Mouse (Mus musculus) lung, embryonic 16.5 days (tissue): ENCODE results near the gene Alox8. TPM values are rescaled to one million over a fixed set of nuclear protein-coding genes. Genes with fewer than 3 reads are reported as not detected.

Experiments used
- ATAC-seq: fragments of 200-750 bp; cut with Nextera tagmentation; 2 replicates; pipeline ENCODE4 v1.8.0; 2017; ENCODE audit warnings: low read depth, mild to moderate bottlenecking, moderate library complexity
- H3K27ac ChIP-seq: fragments of 300-500 bp; sonication (generic); 2 replicates; pipeline ENCODE4 v1.5.1; 2014; ENCODE audit warnings: mild to moderate bottlenecking, control low read depth, low read length
- H3K27me3 ChIP-seq: fragments of 300-500 bp; sonication (generic); 2 replicates; pipeline ENCODE4 v1.6.1; 2014; ENCODE audit warnings: low read depth, low read length, mixed read lengths; ENCODE audit not compliant: control insufficient read depth, insufficient read depth
- H3K36me3 ChIP-seq: fragments of 300-500 bp; sonication (generic); 2 replicates; pipeline ENCODE4 v1.6.1; 2014; ENCODE audit warnings: low read length; ENCODE audit not compliant: control insufficient read depth, insufficient read depth
- H3K4me1 ChIP-seq: fragments of 300-500 bp; sonication (generic); replicated peaks from 2 replicates; pipeline ENCODE4 v1.6.1; 2014; ENCODE audit warnings: low read length, mixed read lengths; ENCODE audit not compliant: control insufficient read depth, insufficient read depth
- H3K4me2 ChIP-seq: fragments of 300-500 bp; sonication (generic); 2 replicates; pipeline ENCODE4 v1.6.1; 2014; ENCODE audit warnings: low read depth, low read length, control low read depth
- H3K4me3 ChIP-seq: fragments of 300-500 bp; sonication (generic); 2 replicates; pipeline ENCODE4 v1.5.1; 2014; ENCODE audit warnings: mild to moderate bottlenecking, low read length, control low read depth
- H3K9ac ChIP-seq: fragments of 300-500 bp; sonication (generic); 2 replicates; pipeline ENCODE4 v1.6.1; 2014; ENCODE audit warnings: low read length, control low read depth
- H3K9me3 ChIP-seq: fragments of 300-500 bp; sonication (generic); 2 replicates; pipeline ENCODE4 v1.6.1; 2016; ENCODE audit warnings: low read length; ENCODE audit not compliant: control insufficient read depth
- WGBS: fragments of 180-500 bp; shearing (Covaris S2); extraction: QIAGEN DNeasy Blood & Tissue Kit; methylation state at CpG from one replicate; pipeline ENCODE4 v1.1.7; 2014; 5-methylcytosine and 5-hydroxymethylcytosine counted together
- polyA plus RNA-seq: library from polyadenylated mRNA; unstranded; fragments of >200 nt; fragmentation: Nextera tagmentation; extraction: Ambion mirVana; gene quantifications from 2 replicates; pipeline ENCODE4 v1.2.1, GENCODE M21; 2015

The Alox8 gene
- polyA plus RNA-seq, 1 experiment from 2014 or later: 0.44 TPM

- WGBS: 80% methylated on average over 4 of the region's 4 CpGs
- ATAC-seq: no peak
Measured at GRCm38 (mm10) chr11:69223101-69223500, 25.5 kb upstream of the Alox8 start.

GRCm38 (mm10) chr11:69221070-69221469 lies 23.4 kb upstream of the Alox8 start:
- Histone ChIP-seq H3K27ac (no peak overlapping the region), H3K4me2 (no peak overlapping the region), H3K27me3 (no peaks in the 10 kb centered on the region), H3K4me1 (no peaks in the 10 kb centered on the region), H3K9me3 (no peaks in the 10 kb centered on the region), H3K9ac (no peak overlapping the region), H3K36me3 (no peaks in the 10 kb centered on the region), H3K4me3 (no peak overlapping the region)
- WGBS: 49% methylated on average over 4 of the region's 4 CpGs
- ATAC-seq: no peak

More at GRCm38 (mm10) chr11:69223101-69223500, 25.5 kb upstream of the Alox8 start:
- H3K27ac ChIP-seq: no peak overlapping the region
- no peak overlapping the region for H3K4me3 ChIP-seq
- H3K36me3 ChIP-seq: no peaks in the 10 kb centered on the region
- no peaks in the 10 kb centered on the region for H3K27me3 ChIP-seq
- no peak overlapping the region for H3K4me2 ChIP-seq
- no peak overlapping the region for H3K9ac ChIP-seq
- H3K9me3 ChIP-seq: no peaks in the 10 kb centered on the region
- H3K4me1 ChIP-seq: no peaks in the 10 kb centered on the region

- Histone ChIP-seq H3K27ac (no peak overlapping the region), H3K9ac (no peak overlapping the region), H3K4me3 (no peak overlapping the region), H3K27me3 (no peaks in the 10 kb centered on the region), H3K4me2 (no peak overlapping the region), H3K4me1 (no peaks in the 10 kb centered on the region), H3K9me3 (no peaks in the 10 kb centered on the region), H3K36me3 (no peaks in the 10 kb centered on the region)
- 50% methylated on average over 2 of the region's 2 CpGs for WGBS
- no peak for ATAC-seq
Measured at GRCm38 (mm10) chr11:69218661-69219060, 21.0 kb upstream of the Alox8 start.

GRCm38 (mm10) chr11:69217411-69217810 lies 19.8 kb upstream of the Alox8 start:
- H3K27me3 ChIP-seq: no peaks in the 10 kb centered on the region
- ATAC-seq: no peak
- no peak overlapping the region for H3K9ac ChIP-seq
- no peaks in the 10 kb centered on the region for H3K9me3 ChIP-seq
- H3K36me3 ChIP-seq: no peaks in the 10 kb centered on the region
- no peaks in the 10 kb centered on the region for H3K4me1 ChIP-seq
- WGBS: 86% methylated on average over 5 of the region's 5 CpGs
- H3K4me2 ChIP-seq: no peak overlapping the region
- H3K4me3 ChIP-seq: no peak overlapping the region
- no peak overlapping the region for H3K27ac ChIP-seq

GRCm38 (mm10) chr11:69211431-69211830 lies 13.8 kb upstream of the Alox8 start:
- H3K27me3 ChIP-seq: no peaks in the 10 kb centered on the region
- H3K4me1 ChIP-seq: no peaks in the 10 kb centered on the region
- H3K9ac ChIP-seq: no peak overlapping the region
- H3K4me2 ChIP-seq: no peak overlapping the region
- no peak overlapping the region for H3K4me3 ChIP-seq
- no peak for ATAC-seq
- no peaks in the 10 kb centered on the region for H3K9me3 ChIP-seq
- H3K27ac ChIP-seq: no peak overlapping the region
- WGBS: 2% methylated on average over 2 of the region's 2 CpGs
- no peaks in the 10 kb centered on the region for H3K36me3 ChIP-seq

- 71% methylated on average over 13 of the region's 13 CpGs for WGBS
- Histone ChIP-seq H3K4me2 (no peak overlapping the region), H3K27me3 (peaks cover 6% of the 10 kb centered on the region)
Measured at GRCm38 (mm10) chr11:69202469-69203230, 5.0 kb upstream of the Alox8 start.

GRCm38 (mm10) chr11:69200231-69200630 lies 2.6 kb upstream of the Alox8 start:
- Histone ChIP-seq H3K9ac (no peak overlapping the region), H3K4me2 (no peak overlapping the region), H3K27ac (no peak overlapping the region), H3K27me3 (peaks cover 22% of the 10 kb centered on the region), H3K4me1 (peaks cover 7% of the 10 kb centered on the region), H3K36me3 (no peaks in the 10 kb centered on the region), H3K9me3 (no peaks in the 10 kb centered on the region), H3K4me3 (no peak overlapping the region)
- no peak for ATAC-seq
- 34% methylated on average over 6 of the region's 6 CpGs for WGBS

More at GRCm38 (mm10) chr11:69202469-69203230, 5.0 kb upstream of the Alox8 start:
- Histone ChIP-seq H3K9ac (no peak overlapping the region), H3K9me3 (no peaks in the 10 kb centered on the region), H3K27ac (no peak overlapping the region), H3K4me3 (no peak overlapping the region), H3K4me1 (peaks cover 1% of the 10 kb centered on the region), H3K36me3 (no peaks in the 10 kb centered on the region)
- no peak for ATAC-seq

- Histone ChIP-seq H3K36me3 (no peaks in the 10 kb centered on the region), H3K4me2 (no peak overlapping the region), H3K27ac (no peak overlapping the region), H3K4me1 (peaks cover 7% of the 10 kb centered on the region), H3K9ac (no peak overlapping the region), H3K27me3 (peaks cover 22% of the 10 kb centered on the region), H3K4me3 (no peak overlapping the region), H3K9me3 (no peaks in the 10 kb centered on the region)
- ATAC-seq: no peak
- WGBS: 75% methylated on average over 1 of the region's 1 CpGs
Measured at GRCm38 (mm10) chr11:69199251-69199650, 1.6 kb upstream of the Alox8 start.

GRCm38 (mm10) chr11:69197194-69197593 lies 449 bp downstream of the Alox8 start:
- 0% methylated on average over 14 of the region's 14 CpGs for WGBS
- H3K27ac ChIP-seq: no peak overlapping the region
- no peak overlapping the region for H3K9ac ChIP-seq
- H3K36me3 ChIP-seq: no peaks in the 10 kb centered on the region
- peak overlapping the region; percentile 34 for H3K4me3 ChIP-seq
- ATAC-seq: no peak; the same call in 1 of the 2 replicates
- peaks cover 22% of the 10 kb centered on the region for H3K27me3 ChIP-seq
- no peaks in the 10 kb centered on the region for H3K9me3 ChIP-seq
- H3K4me1 ChIP-seq: peaks cover 7% of the 10 kb centered on the region
- H3K4me2 ChIP-seq: peak overlapping the region; percentile 49
